ENCODE assay signal across 8 mouse cellular contexts in the genomic region with DNA sequence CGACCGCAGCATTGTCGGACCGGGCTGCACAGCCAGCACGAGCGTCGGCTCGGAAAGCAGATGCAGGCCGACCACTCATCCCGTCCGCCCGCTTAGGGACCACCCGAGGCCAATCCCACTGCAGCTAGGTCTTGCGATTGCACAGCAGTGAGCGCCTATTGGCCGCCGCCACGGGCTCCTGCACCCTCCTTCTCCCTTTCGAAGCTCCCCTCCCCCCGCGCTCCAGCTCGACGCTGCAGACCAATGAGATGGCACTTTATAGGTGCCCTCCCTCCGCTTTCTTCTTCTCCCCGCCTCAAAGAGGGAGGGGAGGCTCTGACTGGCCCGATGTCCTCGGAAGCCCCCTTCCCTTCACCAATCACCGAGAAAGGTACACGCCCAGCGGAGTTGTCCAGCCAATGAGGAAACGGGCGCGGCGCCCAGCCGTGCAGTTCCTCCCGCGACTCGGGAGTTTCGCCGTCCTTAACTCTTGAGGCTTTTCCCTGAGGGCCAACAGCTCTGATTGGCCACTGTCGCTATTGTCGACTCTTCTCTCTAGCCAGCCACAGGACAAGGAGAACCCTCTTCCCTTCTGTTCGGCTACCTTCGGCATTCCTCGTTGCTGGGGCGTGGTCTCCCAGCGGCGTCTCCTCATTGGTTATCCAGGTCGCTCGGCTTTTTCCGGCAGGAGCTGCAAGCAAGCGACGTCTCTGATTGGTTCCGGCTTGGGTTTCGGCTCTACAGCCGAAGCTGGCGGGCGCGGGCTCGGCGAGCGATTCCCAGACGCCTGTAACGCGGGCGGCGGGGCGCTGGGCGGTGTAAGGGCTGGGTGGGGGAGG. TPM values are rescaled to one million over a fixed set of nuclear protein-coding genes. Genes with fewer than 3 reads are reported as not detected.
DNase-seq lines count a peak whose midpoint lies in the region; ATAC-seq and TF ChIP-seq lines count a peak whose summit lies in the region.

A gene (plus strand): TSS at position 373 of the 818 bp plus-strand sequence.

- under 1% methylated on average over 64 of the region's 69 CpGs for WGBS in heart, embryonic 11.5 days (ENCODE audit: insufficient replicate concordance)
- under 1% methylated on average over 57 of the region's 69 CpGs for WGBS in kidney, embryonic 16.5 days
- WGBS in liver, adult 2 months, result under 1% methylated on average over 69 of the region's 69 CpGs

- H3K36me3 ChIP-seq in C2C12 (ENCODE audit: control insufficient read depth, insufficient read depth) (peaks cover 3% of the 10 kb centered on the region), myocyte (ENCODE audit: control insufficient read depth, insufficient read depth) (no peaks in the 10 kb centered on the region)
- H3K36me3 ChIP-seq in erythroblast, embryonic 14.5 days (ENCODE audit: control insufficient read depth), result peaks cover 11% of the 10 kb centered on the region
- H3K36me3 ChIP-seq in heart, embryonic 11.5 days (ENCODE audit: control insufficient read depth, insufficient read depth, low read length), result no peaks in the 10 kb centered on the region
- H3K36me3 ChIP-seq in kidney, embryonic 16.5 days (ENCODE audit: insufficient read depth, low read length), result no peaks in the 10 kb centered on the region
- H3K36me3 ChIP-seq in liver, adult 2 months (ENCODE audit: control insufficient read depth, insufficient read depth, low read length), result no peaks in the 10 kb centered on the region
- H3K36me3 ChIP-seq in splenic B cell, adult 2 months (ENCODE audit: control insufficient read depth, insufficient read depth, low read length, poor library complexity, severe bottlenecking), result no peaks in the 10 kb centered on the region

- H3K4me1 ChIP-seq in erythroblast, embryonic 14.5 days (ENCODE audit: control insufficient read depth), result peaks cover 38% of the 10 kb centered on the region
- H3K4me1 ChIP-seq in heart, embryonic 11.5 days (ENCODE audit: control insufficient read depth, insufficient read depth, low read length), result peaks cover 6% of the 10 kb centered on the region
- peaks cover 21% of the 10 kb centered on the region for H3K4me1 ChIP-seq in kidney, embryonic 16.5 days (ENCODE audit: insufficient read depth, low read length)
- H3K4me1 ChIP-seq in liver, adult 2 months (ENCODE audit: control insufficient read depth, insufficient read depth, low read length), result peaks cover 8% of the 10 kb centered on the region; the same call in 1 of the 2 replicates

- H3K27me3 ChIP-seq in C2C12 (ENCODE audit: control insufficient read depth, insufficient read depth, insufficient read length) (no peaks in the 10 kb centered on the region), myocyte (ENCODE audit: control insufficient read depth, insufficient read depth, insufficient read length) (no peaks in the 10 kb centered on the region)
- H3K27me3 ChIP-seq in erythroblast, embryonic 14.5 days (ENCODE audit: control insufficient read depth), result no peaks in the 10 kb centered on the region
- H3K27me3 ChIP-seq in heart, embryonic 11.5 days (ENCODE audit: control insufficient read depth, insufficient read depth, low read length), result no peaks in the 10 kb centered on the region
- H3K27me3 ChIP-seq in kidney, embryonic 16.5 days (ENCODE audit: insufficient read depth, low read length), result no peaks in the 10 kb centered on the region
- H3K27me3 ChIP-seq in liver, adult 2 months (ENCODE audit: control insufficient read depth, insufficient read depth, low read length), result no peaks in the 10 kb centered on the region
- no peaks in the 10 kb centered on the region for H3K27me3 ChIP-seq in splenic B cell, adult 2 months (ENCODE audit: control insufficient read depth, insufficient read depth, low read length, poor library complexity, severe bottlenecking)

- TF ChIP-seq CTCF in C2C12 (IDR thresholded peaks at IDR 0.05; ENCODE audit: control insufficient read depth, insufficient read depth, insufficient read length), result no peak
- TF ChIP-seq CTCF in brain, embryonic 14.5 days (IDR thresholded peaks at IDR 0.05; ENCODE audit: borderline replicate concordance, extremely low read depth, insufficient read depth, insufficient read length), result no peak
- no peak for TF ChIP-seq CTCF in liver, adult 2 months (IDR thresholded peaks at IDR 0.05; ENCODE audit: low read depth, low read length)

- H3K4me3 ChIP-seq in C2C12 (ENCODE audit: insufficient read depth, poor library complexity, severe bottlenecking), result peak within 1 kb of the TSS; percentile 80
- H3K4me3 ChIP-seq in erythroblast, embryonic 14.5 days (replicated peaks), result peak within 1 kb of the TSS; percentile 97
- peak within 1 kb of the TSS; percentile 70 for H3K4me3 ChIP-seq in heart, embryonic 11.5 days (ENCODE audit: low read depth, low read length)
- H3K4me3 ChIP-seq in kidney, embryonic 16.5 days (ENCODE audit: low read length), result peak within 1 kb of the TSS; percentile 91
- peak within 1 kb of the TSS; percentile 80 for H3K4me3 ChIP-seq in liver, adult 2 months (ENCODE audit: insufficient read depth, low read depth, low read length)
- H3K4me3 ChIP-seq in myocyte, result peak within 1 kb of the TSS; percentile 87

- peak; percentile 97 for ATAC-seq in heart, embryonic 11.5 days (replicated peaks; ENCODE audit: insufficient number of reproducible peaks, low FRiP score, low TSS enrichment)
- ATAC-seq in kidney, embryonic 16.5 days (ENCODE audit: low FRiP score, low TSS enrichment), result peak; percentile 95

- peak within 1 kb of the TSS; percentile 99 for H3K9ac ChIP-seq in heart, embryonic 11.5 days (ENCODE audit: low read depth, low read length)
- H3K9ac ChIP-seq in kidney, embryonic 16.5 days (replicated peaks; ENCODE audit: low read length), result peak within 1 kb of the TSS; percentile 98
- peak within 1 kb of the TSS; percentile 93 for H3K9ac ChIP-seq in liver, adult 2 months (ENCODE audit: low read depth, low read length)

- peak within 1 kb of the TSS; percentile 97 for H3K27ac ChIP-seq in heart, embryonic 11.5 days (ENCODE audit: low read depth, low read length)
- H3K27ac ChIP-seq in kidney, embryonic 16.5 days (ENCODE audit: low read length), result peak within 1 kb of the TSS; percentile 100
- peak within 1 kb of the TSS; percentile 95 for H3K27ac ChIP-seq in liver, adult 2 months (replicated peaks; ENCODE audit: insufficient read depth, low read depth, low read length)

- H3ac ChIP-seq in C2C12 (ENCODE audit: control insufficient read depth, insufficient read length, low read depth) (peak within 1 kb of the TSS; percentile 89), myocyte (ENCODE audit: control insufficient read depth, insufficient read length) (peak within 1 kb of the TSS; percentile 85)

- peak; percentile 100 for DNase-seq in brain, embryonic 14.5 days (ENCODE audit: low read depth)
- DNase-seq in liver, adult 2 months (ENCODE audit: extremely low read depth, low read depth, low spot score), result peak; percentile 99
- peak; percentile 99 for DNase-seq in splenic B cell, adult 2 months (ENCODE audit: low read depth, low spot score)

- H3K79me2 ChIP-seq in C2C12 (ENCODE audit: control insufficient read depth, insufficient read depth) (peaks cover 57% of the 10 kb centered on the region), myocyte (ENCODE audit: control insufficient read depth, insufficient read depth) (peaks cover 40% of the 10 kb centered on the region)
- peaks cover 6% of the 10 kb centered on the region; the same call in 1 of the 2 replicates for H3K79me2 ChIP-seq in liver, adult 2 months (ENCODE audit: control insufficient read depth, insufficient read depth, low read length)

- H3K4me2 ChIP-seq in heart, embryonic 11.5 days, result peak within 1 kb of the TSS; percentile 91
- peak within 1 kb of the TSS; percentile 62 for H3K4me2 ChIP-seq in kidney, embryonic 16.5 days (replicated peaks; ENCODE audit: low read depth, low read length)
- peak within 1 kb of the TSS; percentile 83 for H3K4me2 ChIP-seq in myocyte (ENCODE audit: low read depth)

- H3K9me3 ChIP-seq in erythroblast, embryonic 14.5 days (ENCODE audit: control insufficient read depth, low read length), result no peaks in the 10 kb centered on the region
- H3K9me3 ChIP-seq in heart, embryonic 11.5 days (replicated peaks; ENCODE audit: control insufficient read depth, low read length), result no peaks in the 10 kb centered on the region
- no peaks in the 10 kb centered on the region for H3K9me3 ChIP-seq in kidney, embryonic 16.5 days (ENCODE audit: low read length)

- TF ChIP-seq POLR2A in brain, embryonic 14.5 days (IDR thresholded peaks at IDR 0.05; ENCODE audit: borderline replicate concordance, extremely low read depth, insufficient read depth, insufficient read length, poor library complexity, severe bottlenecking), result peak; percentile 97; the same call in 1 of the 2 replicates
- peak; percentile 90 for TF ChIP-seq POLR2A in liver, adult 2 months (IDR thresholded peaks at IDR 0.05; ENCODE audit: extremely low read depth, insufficient read depth, low read length)
- TF ChIP-seq POLR2A in myocyte (IDR thresholded peaks at IDR 0.05; ENCODE audit: insufficient read length, low read depth), result peak; percentile 88

- peaks cover 40% of the 10 kb centered on the region for H3K79me3 ChIP-seq in C2C12 (ENCODE audit: low read depth)

TF ChIP-seq in C2C12, 6 proteins besides CTCF, POLR2A, EP300 and RAD21:
- TF ChIP-seq MYOD1 (IDR thresholded peaks at IDR 0.05; ENCODE audit: control insufficient read depth, insufficient read length, low read depth) (no peak), USF1 (IDR thresholded peaks at IDR 0.05; ENCODE audit: low read depth) (no peak), MAX (IDR thresholded peaks at IDR 0.05) (peak; percentile 47), MYOG (IDR thresholded peaks at IDR 0.05; ENCODE audit: control insufficient read depth, extremely low read depth, insufficient read length) (no peak), FOSL1 (IDR thresholded peaks at IDR 0.05; ENCODE audit: insufficient read depth, low read length, poor library complexity, severe bottlenecking) (no peak), CEBPB (IDR thresholded peaks at IDR 0.05; ENCODE audit: low read depth) (no peak)

TF ChIP-seq in myocyte, 11 proteins besides CTCF, POLR2A, EP300 and RAD21 (continues in another document):
- TF ChIP-seq MYOG (IDR thresholded peaks at IDR 0.05; ENCODE audit: control insufficient read depth in 1 of 3, insufficient read depth in 1 of 3, insufficient read length in 2 of 3, low read depth in 2 of 3), result peak in 1 of 3 experiments; percentile 11
- peak; percentile 30 for TF ChIP-seq REST (IDR thresholded peaks at IDR 0.05; ENCODE audit: insufficient read depth, insufficient read length)
- TF ChIP-seq USF1 (IDR thresholded peaks at IDR 0.05; ENCODE audit: low read depth), result no peak
- no peak for TF ChIP-seq TCF3 (IDR thresholded peaks at IDR 0.05; ENCODE audit: insufficient read length, low read depth)
- no peak for TF ChIP-seq MAX (IDR thresholded peaks at IDR 0.05; ENCODE audit: low read depth)

RNA-seq across cellular contexts. Expression of the gene that starts here (rescaled TPM):
- polyA plus RNA-seq in C2C12 (2012; fragmentation: generic; extraction: Trizol) (12.3 TPM), myocyte (2012; fragmentation: generic; extraction: Trizol) (18.7 TPM)
- polyA plus RNA-seq in brain, embryonic 14.5 days (2012; rRNA removed), result 38.4 and 72.8 TPM in 2 replicates
- polyA plus RNA-seq in erythroblast, embryonic 14.5 days (2012), result 0.69 and 0.74 TPM in 2 replicates
- polyA plus RNA-seq in heart, embryonic 11.5 days (2014; fragmentation: Nextera tagmentation; extraction: Ambion mirVana), result 41.2 and 57.5 TPM in 2 replicates
- polyA plus RNA-seq in kidney, embryonic 16.5 days (2015; fragmentation: Nextera tagmentation; extraction: Ambion mirVana), result 50.3 and 56.2 TPM in 2 replicates
- total RNA-seq in liver, adult 2 months (2014; rRNA removed), result 11.8 and 13.4 TPM in 2 replicates
- polyA plus RNA-seq in liver, adult 2 months (2012; rRNA removed), result 4.8 and 5.8 TPM in 2 replicates

Comparison
In these comparisons a context has a peak if more than half of its experiments do, and no peak if none do; other contexts are left out.
1. Peak in every context shown above with its lines: DNase-seq, ATAC-seq, H3K4me3 ChIP-seq and H3K27ac ChIP-seq.